Mouse (Mus musculus) embryonic facial prominence, embryonic 13.5 days (tissue): ENCODE results near the gene Slc6a11. TPM values are rescaled to one million over a fixed set of nuclear protein-coding genes. Genes with fewer than 3 reads are reported as not detected.

Source experiments
- ATAC-seq: fragments of 200-750 bp; cut with Nextera tagmentation; 2 replicates; pipeline ENCODE4 v1.8.0; 2017; ENCODE audit warnings: low read depth; ENCODE audit not compliant: insufficient number of reproducible peaks, insufficient read depth, low FRiP score, low TSS enrichment
- H3K27ac ChIP-seq: fragments of 300-500 bp; sonication (generic); 2 replicates; pipeline ENCODE4 v1.5.1; 2015; ENCODE audit warnings: moderate library complexity, mild to moderate bottlenecking, inconsistent platforms
- H3K27me3 ChIP-seq: fragments of 300-500 bp; sonication (generic); 2 replicates; pipeline ENCODE4 v1.6.1; 2015; ENCODE audit warnings: mild to moderate bottlenecking, inconsistent platforms
- H3K36me3 ChIP-seq: fragments of 300-500 bp; sonication (generic); 2 replicates; pipeline ENCODE4 v1.6.1; 2015; ENCODE audit warnings: mild to moderate bottlenecking, inconsistent platforms
- H3K4me1 ChIP-seq: fragments of 300-500 bp; sonication (generic); 2 replicates; pipeline ENCODE4 v1.6.1; 2015; ENCODE audit warnings: inconsistent platforms
- H3K4me2 ChIP-seq: fragments of 300-500 bp; sonication (generic); 2 replicates; pipeline ENCODE4 v1.6.1; 2015; ENCODE audit warnings: moderate library complexity, mild to moderate bottlenecking, inconsistent platforms
- H3K4me3 ChIP-seq: fragments of 300-500 bp; sonication (generic); 2 replicates; pipeline ENCODE4 v1.5.1; 2015; ENCODE audit warnings: mild to moderate bottlenecking, inconsistent platforms
- H3K9ac ChIP-seq: fragments of 300-500 bp; sonication (generic); 2 replicates; pipeline ENCODE4 v1.6.1; 2015; ENCODE audit warnings: mild to moderate bottlenecking, inconsistent platforms
- H3K9me3 ChIP-seq: fragments of 300-500 bp; sonication (generic); 2 replicates; pipeline ENCODE4 v1.6.1; 2016; ENCODE audit warnings: inconsistent platforms
- WGBS: fragments of 180-500 bp; shearing (Covaris S2); methylation state at CpG from one replicate; pipeline ENCODE4 v1.1.7; 2015; ENCODE audit warnings: mixed read lengths; 5-methylcytosine and 5-hydroxymethylcytosine counted together
- polyA plus RNA-seq: library from polyadenylated mRNA; unstranded; fragments of >200 nt; fragmentation: Nextera tagmentation; extraction: Ambion mirVana; gene quantifications from 2 replicates; pipeline ENCODE4 v1.2.1, GENCODE M21; 2015

The Slc6a11 gene
- polyA plus RNA-seq, 1 experiment from 2014 or later = 0.38 TPM

DNA sequence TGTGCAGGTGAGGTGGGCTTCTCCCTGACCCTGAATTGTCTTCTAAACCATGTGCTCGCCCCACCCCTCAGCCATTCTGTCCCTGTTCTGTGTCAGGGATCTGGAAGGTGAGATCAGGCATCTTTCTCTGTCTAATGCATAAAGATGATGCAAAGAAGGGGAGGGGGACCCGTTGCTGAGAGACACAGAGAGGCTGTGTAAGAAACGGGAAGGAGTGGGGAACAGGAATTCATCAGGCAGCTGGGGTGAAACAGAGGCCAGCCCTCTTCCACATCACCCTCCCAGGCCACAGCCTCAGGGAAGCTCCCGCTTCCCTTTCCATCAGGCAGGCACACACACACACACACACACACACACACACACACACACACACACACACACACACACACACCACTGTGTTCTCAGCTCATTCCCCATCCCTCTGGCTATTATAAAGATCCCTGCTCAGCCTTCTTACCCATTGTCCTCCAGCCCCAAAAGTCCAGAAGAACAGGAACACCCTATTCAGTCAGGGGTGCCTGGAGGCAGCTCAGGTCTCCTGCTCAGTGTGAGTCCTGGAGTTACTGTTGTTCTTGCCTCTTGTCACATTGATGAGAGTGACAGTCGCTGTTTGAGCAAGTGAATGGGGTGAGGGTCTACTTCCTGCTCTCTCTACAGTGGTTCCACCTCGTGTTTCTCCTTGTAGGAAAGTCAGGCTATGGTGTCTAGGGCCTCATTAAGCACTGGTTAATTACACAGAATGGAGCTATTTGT, 108.0 kb downstream of the Slc6a11 start:
- H3K27me3 ChIP-seq = peaks cover 4% of the 10 kb centered on the region; the same call in 1 of the 2 replicates
- no peak overlapping the region for H3K27ac ChIP-seq
- no peak overlapping the region for H3K4me2 ChIP-seq
- no peak overlapping the region for H3K9ac ChIP-seq
- H3K36me3 ChIP-seq = no peaks in the 10 kb centered on the region
- H3K4me3 ChIP-seq = no peak overlapping the region
- WGBS = 14% methylated on average over 5 of the region's 6 CpGs
- no peaks in the 10 kb centered on the region for H3K9me3 ChIP-seq
- 0 out of 2 replicates have a peak, but pooled peaks cover 4% of the 10 kb centered on the region for H3K4me1 ChIP-seq
- no peak for ATAC-seq

DNA sequence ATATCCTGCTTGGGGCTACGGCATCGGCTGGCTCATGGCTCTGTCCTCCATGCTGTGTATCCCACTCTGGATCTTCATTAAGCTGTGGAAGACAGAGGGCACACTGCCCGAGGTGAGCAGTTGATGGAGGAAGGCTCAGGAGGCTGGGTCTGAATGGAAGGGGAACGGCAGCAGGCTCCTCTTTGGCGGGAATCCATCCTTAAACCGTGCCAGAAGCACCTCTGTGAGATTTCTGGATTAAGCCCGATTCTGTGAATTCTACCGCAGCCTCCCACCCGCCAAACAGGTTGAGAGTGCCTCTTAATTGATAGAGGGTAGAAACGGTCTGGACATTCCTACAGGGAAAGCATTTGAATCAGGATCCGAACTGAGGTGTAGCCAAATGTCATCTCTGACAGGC, 114.6 kb downstream of the Slc6a11 start:
- no peak for ATAC-seq
- H3K27me3 ChIP-seq = 0 out of 2 replicates have a peak, but pooled peaks cover 7% of the 10 kb centered on the region
- H3K36me3 ChIP-seq = no peaks in the 10 kb centered on the region
- no peaks in the 10 kb centered on the region for H3K9me3 ChIP-seq
- no peak overlapping the region for H3K27ac ChIP-seq
- no peak overlapping the region for H3K9ac ChIP-seq
- H3K4me2 ChIP-seq = no peak overlapping the region
- 79% methylated on average over 11 of the region's 11 CpGs for WGBS
- no peaks in the 10 kb centered on the region for H3K4me1 ChIP-seq
- no peak overlapping the region for H3K4me3 ChIP-seq

DNA sequence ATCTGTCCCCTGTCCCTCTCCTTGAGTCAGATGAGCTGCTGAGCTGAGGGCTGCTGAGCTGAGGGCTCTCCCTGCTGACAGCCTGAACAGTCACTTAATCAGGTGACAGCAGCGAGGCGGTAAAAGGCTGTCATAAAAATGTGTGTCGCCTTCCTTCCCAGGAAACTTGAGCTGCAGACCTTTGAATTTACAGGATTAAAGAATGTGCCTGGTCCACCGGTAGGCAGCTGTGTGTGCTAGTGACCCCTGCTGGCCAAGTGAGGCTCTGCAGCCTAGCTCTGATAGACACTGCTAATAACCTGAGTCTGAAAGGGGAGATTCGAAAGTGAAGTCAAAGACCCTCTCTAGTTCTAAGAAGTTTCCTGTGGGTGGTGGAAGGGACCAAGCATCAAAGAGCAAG, 119.3 kb downstream of the Slc6a11 start:
- Histone ChIP-seq H3K4me2 (no peak overlapping the region), H3K9ac (no peak overlapping the region), H3K9me3 (no peaks in the 10 kb centered on the region), H3K36me3 (no peaks in the 10 kb centered on the region), H3K27ac (no peak overlapping the region), H3K27me3 (0 out of 2 replicates have a peak, but pooled peaks cover 15% of the 10 kb centered on the region), H3K4me1 (no peaks in the 10 kb centered on the region), H3K4me3 (no peak overlapping the region)
- WGBS = 8% methylated on average over 5 of the region's 5 CpGs
- no peak for ATAC-seq

DNA sequence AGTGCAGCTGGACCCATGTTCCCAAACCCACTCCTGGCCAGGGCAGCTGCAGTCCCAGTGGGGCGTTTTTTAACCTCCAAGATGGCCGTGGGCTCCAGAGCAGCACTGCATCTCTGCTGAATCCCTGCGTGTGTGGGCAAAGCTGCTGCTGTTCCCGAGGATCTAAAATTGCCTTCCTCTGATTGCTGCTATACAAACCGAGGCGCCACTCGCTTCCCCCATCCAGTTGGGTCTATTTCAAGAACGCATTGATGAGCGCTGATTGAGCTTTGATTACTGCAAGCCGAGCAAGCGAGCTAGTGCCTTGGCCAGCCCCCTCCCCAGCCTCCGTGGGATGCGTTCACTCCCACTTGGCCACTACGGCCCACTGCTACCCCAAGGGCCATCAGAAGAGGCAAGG, 123.9 kb downstream of the Slc6a11 start:
- H3K27ac ChIP-seq = no peak overlapping the region
- H3K4me3 ChIP-seq = no peak overlapping the region
- 60% methylated on average over 14 of the region's 14 CpGs for WGBS
- H3K4me1 ChIP-seq = no peaks in the 10 kb centered on the region
- H3K9ac ChIP-seq = no peak overlapping the region
- no peaks in the 10 kb centered on the region for H3K36me3 ChIP-seq
- ATAC-seq = no peak
- H3K9me3 ChIP-seq = no peaks in the 10 kb centered on the region
- 0 out of 2 replicates have a peak, but pooled peaks cover 8% of the 10 kb centered on the region for H3K27me3 ChIP-seq
- no peak overlapping the region for H3K4me2 ChIP-seq

DNA sequence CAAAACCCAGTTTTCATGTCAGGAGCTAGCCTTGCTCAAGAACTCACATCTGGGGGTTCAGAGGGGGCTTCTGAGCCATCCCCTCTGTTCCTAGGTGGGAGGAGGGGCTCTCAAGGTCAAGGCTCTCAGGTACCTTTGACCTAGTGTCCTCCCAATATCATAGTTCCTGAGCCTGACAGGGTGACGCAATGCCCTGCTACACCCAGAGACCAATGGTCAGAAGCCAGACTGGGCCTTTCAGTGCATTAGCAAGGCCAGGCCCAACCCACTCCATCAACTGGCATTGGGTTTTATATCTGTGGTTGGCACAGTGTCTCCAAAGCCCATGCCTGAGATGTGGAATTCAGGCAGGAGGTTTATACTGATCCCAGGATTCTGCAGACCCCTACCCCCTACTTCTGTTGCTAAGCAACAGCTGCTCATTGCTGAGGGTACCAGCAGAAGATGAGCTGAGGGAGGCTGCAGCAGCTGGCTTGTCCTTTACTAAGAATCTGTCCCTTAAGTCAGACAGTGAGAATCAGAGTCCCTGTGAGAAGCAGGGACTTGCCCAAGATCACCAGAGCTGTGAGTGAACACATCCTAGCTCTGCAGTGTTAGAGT, 126.8 kb downstream of the Slc6a11 start:
- H3K4me2 ChIP-seq = no peak overlapping the region
- no peaks in the 10 kb centered on the region for H3K9me3 ChIP-seq
- no peak overlapping the region for H3K4me3 ChIP-seq
- no peak for ATAC-seq
- H3K4me1 ChIP-seq = no peaks in the 10 kb centered on the region
- no peak overlapping the region for H3K27ac ChIP-seq
- whole genome bisulfite sequencing = 77% methylated on average over 1 of the region's 1 CpGs
- H3K9ac ChIP-seq = no peak overlapping the region
- no peaks in the 10 kb centered on the region for H3K36me3 ChIP-seq
- H3K27me3 ChIP-seq = 0 out of 2 replicates have a peak, but pooled peaks cover 8% of the 10 kb centered on the region

DNA sequence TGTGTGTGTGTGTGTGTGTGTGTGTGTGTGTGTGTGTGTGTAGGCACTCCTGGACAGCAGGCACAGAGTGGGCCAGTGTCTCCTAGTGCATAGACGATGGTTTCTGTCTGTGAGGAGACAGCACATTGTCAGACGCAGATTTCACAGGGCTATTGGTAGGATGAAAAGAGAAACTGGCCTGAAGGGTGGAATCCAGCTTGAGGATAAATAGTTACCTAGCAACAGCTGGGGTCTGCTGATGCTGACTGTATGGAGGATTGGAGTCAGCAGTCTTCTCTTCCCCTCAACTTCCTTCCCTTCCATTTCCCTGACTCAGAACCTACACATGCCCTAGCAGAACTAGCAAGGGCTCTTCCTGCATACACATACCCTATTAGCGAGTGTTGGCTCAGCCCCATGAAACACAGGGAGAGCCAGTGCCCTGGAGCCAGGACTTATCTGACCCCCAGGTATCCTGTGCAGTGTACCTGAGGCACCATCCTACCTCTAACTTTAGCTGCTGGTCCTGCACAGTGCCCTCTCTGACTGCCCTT, 127.7 kb downstream of the Slc6a11 start:
- H3K4me1 ChIP-seq = no peaks in the 10 kb centered on the region
- H3K4me3 ChIP-seq = no peak overlapping the region
- H3K9ac ChIP-seq = no peak overlapping the region
- 0 out of 2 replicates have a peak, but pooled peaks cover 8% of the 10 kb centered on the region for H3K27me3 ChIP-seq
- ATAC-seq = no peak
- WGBS = 52% methylated on average over 3 of the region's 3 CpGs
- H3K27ac ChIP-seq = no peak overlapping the region
- no peaks in the 10 kb centered on the region for H3K9me3 ChIP-seq
- no peaks in the 10 kb centered on the region for H3K36me3 ChIP-seq
- no peak overlapping the region for H3K4me2 ChIP-seq

DNA sequence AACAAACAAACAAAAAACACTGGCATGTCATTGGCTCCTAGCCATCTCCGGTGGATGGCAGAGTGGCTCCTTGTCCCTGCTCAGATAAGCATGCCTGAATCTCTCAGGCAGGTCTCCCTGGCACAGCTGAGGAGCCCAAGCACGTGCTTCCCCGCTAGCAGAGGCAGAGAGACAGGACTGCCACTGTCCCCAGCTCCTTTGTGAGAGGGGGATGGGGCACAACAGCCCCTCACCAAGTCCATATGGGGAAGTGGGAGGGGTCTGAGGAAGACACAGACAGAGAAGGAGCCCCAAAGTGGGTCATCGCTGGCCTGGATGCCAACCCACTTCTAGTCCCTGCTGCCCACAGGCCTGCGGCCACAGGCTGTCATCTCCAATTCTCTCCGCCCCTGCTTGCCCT, 130.6 kb downstream of the Slc6a11 start:
- no peak overlapping the region for H3K4me3 ChIP-seq
- no peak for ATAC-seq

DNA sequence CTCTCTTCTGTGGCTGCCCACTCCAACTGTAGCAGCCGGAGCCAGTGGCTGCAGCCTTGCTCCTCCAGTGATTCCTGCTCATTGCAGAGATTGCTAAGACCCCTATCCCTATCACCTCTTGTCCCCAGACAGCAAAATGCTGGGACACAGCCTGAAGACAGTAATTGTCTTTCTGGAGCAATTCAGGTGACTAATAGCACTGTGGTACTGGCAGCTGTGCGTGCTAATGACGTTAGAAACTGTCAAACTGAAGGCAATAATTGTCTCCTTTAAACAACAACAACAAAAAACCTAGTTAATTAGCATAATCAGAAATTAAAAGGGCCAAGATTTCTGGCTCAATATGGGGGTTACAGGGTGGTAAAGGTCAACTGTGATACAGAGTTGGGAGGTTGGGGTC, 133.0 kb downstream of the Slc6a11 start:
- Histone ChIP-seq H3K4me3 (no peak overlapping the region), H3K27me3 (0 out of 2 replicates have a peak, but pooled peaks cover 3% of the 10 kb centered on the region), H3K27ac (no peak overlapping the region), H3K9me3 (no peaks in the 10 kb centered on the region), H3K4me1 (no peaks in the 10 kb centered on the region), H3K36me3 (no peaks in the 10 kb centered on the region), H3K4me2 (no peak overlapping the region), H3K9ac (no peak overlapping the region)
- WGBS = 67% methylated on average over 3 of the region's 3 CpGs
- ATAC-seq = no peak

More for the DNA sequence above, 130.6 kb downstream of the Slc6a11 start:
- Histone ChIP-seq H3K9ac (no peak overlapping the region), H3K36me3 (no peaks in the 10 kb centered on the region), H3K27me3 (no peaks in the 10 kb centered on the region), H3K4me2 (no peak overlapping the region), H3K4me1 (no peaks in the 10 kb centered on the region), H3K9me3 (no peaks in the 10 kb centered on the region), H3K27ac (no peak overlapping the region)
- WGBS = 46% methylated on average over 6 of the region's 6 CpGs

DNA sequence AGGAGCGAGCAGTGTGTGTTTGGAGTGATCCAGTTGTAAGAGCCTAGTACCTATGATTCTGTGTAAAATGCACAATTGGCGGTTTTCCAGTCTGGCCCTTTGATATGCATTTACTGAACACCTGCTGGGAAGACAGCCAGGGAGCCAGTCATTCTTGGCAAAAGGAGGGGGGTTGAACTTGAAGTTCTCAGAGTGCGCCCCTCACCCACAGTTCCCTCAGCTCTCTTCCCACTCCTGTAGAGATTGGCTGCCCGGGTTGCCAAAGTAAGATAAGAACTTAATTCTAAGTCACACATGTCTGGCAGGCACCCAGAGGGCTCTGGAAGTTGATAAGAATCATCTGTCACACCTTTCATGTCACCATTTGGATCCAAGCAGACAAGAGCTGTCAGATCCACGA, 133.4 kb downstream of the Slc6a11 start:
- Histone ChIP-seq H3K27ac (no peak overlapping the region), H3K4me1 (no peaks in the 10 kb centered on the region), H3K27me3 (0 out of 2 replicates have a peak, but pooled peaks cover 3% of the 10 kb centered on the region), H3K4me3 (no peak overlapping the region), H3K9ac (no peak overlapping the region), H3K4me2 (no peak overlapping the region), H3K36me3 (no peaks in the 10 kb centered on the region), H3K9me3 (no peaks in the 10 kb centered on the region)
- WGBS = 59% methylated on average over 5 of the region's 5 CpGs
- ATAC-seq = no peak

DNA sequence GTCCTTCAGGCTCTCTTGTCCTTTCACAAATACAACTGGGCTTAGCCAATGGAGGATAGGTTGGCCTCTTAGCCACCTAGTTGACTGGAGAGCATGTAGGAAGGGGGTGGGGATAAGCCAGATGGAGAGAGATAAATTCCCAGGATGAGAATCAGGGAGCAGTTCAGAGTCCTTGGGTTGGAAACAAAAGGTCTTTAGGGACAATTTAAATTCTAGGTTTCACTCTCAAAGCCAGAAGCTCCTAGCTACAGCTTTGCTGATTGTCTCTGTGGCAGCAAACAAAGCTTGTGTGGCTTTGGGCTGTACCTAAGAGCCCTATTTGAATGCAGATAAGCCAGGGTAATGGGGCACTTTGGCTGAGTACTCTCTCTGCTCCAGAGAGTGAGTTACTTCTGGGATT, 135.2 kb downstream of the Slc6a11 start:
- H3K4me2 ChIP-seq = no peak overlapping the region
- no peak for ATAC-seq
- 0 out of 2 replicates have a peak, but pooled peaks cover 3% of the 10 kb centered on the region for H3K27me3 ChIP-seq
- H3K9me3 ChIP-seq = no peaks in the 10 kb centered on the region
- no peaks in the 10 kb centered on the region for H3K4me1 ChIP-seq
- no peak overlapping the region for H3K4me3 ChIP-seq
- H3K9ac ChIP-seq = no peak overlapping the region
- no peak overlapping the region for H3K27ac ChIP-seq
- no peaks in the 10 kb centered on the region for H3K36me3 ChIP-seq

DNA sequence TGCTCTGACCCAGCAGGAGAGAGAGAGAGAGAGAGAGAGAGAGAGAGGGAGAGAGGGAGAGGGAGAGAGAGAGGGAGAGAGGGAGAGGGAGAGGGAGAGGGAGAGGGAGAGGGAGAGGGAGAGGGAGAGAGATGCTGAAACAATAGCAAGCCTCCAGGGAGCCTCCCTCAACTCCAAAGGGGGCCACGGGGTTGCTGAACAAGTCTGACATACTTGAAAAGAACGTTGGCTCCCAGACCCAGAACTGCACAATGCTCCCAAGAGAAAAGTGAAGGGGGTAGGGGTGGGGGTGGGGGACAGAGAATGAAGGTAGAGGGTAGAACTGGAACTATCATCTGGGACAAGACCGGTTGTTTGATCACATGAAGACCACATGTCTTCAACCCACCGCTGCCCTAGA, 136.9 kb downstream of the Slc6a11 start:
- Histone ChIP-seq H3K4me2 (no peak overlapping the region), H3K9ac (no peak overlapping the region), H3K36me3 (no peaks in the 10 kb centered on the region), H3K27me3 (0 out of 2 replicates have a peak, but pooled peaks cover 3% of the 10 kb centered on the region), H3K27ac (no peak overlapping the region), H3K4me3 (no peak overlapping the region), H3K4me1 (no peaks in the 10 kb centered on the region), H3K9me3 (no peaks in the 10 kb centered on the region)
- WGBS = 20% methylated on average over 4 of the region's 4 CpGs
- no peak for ATAC-seq

DNA sequence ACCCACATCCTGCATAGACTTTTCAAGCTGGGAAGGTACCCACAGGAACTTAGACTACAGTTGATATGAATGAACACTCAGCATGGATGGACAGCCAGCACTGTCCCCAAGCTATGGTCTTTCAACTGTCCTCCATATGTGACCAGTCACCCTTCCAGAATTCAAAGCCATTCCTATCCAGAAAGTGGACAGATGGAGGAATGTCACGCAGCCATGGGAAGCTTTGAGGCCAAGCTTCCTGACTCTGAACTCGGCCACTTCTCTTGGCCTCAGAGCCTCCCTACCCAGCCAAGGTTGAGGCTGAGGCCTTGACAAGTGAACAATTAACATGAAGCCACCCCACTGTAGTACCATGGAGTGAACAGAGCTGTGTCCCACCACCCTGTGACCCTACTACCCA, 138.5 kb downstream of the Slc6a11 start:
- WGBS = 89% methylated on average over 2 of the region's 2 CpGs
- no peak overlapping the region for H3K4me3 ChIP-seq
- H3K36me3 ChIP-seq = no peaks in the 10 kb centered on the region
- H3K9ac ChIP-seq = no peak overlapping the region
- no peak overlapping the region for H3K4me2 ChIP-seq
- no peaks in the 10 kb centered on the region for H3K9me3 ChIP-seq
- H3K27me3 ChIP-seq = peaks cover 7% of the 10 kb centered on the region; the same call in 1 of the 2 replicates
- H3K27ac ChIP-seq = no peak overlapping the region
- H3K4me1 ChIP-seq = no peaks in the 10 kb centered on the region
- no peak for ATAC-seq
